Mouse (Mus musculus): ENCODE results near the gene Ikzf2.

Gene Ikzf2

DNA sequence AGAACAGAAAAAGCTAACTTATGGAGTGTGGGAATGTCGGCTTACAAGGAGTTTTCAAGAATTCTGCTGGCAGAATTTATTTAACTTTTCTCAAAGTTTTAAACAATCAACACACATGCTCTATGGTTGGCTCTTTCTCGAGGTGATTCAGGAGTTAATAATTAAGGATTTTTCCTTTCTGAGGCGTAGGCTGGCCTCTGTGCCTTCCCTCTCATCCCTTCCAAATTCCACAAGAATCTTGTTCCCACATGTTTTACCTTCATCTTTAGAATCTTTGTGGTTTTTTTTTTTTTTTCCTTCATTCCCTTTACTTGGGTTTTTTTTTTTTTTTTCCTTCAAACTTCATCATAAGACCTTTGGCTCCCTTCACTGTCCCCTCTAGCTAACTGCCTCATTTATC lies 178.8 kb downstream of the Ikzf2 start:
- DNase-seq (ENCODE audit: low spot score), result no peak

- DNase-seq (ENCODE audit: low spot score), result no peak
Observed at GRCm38 (mm10) chr1:69507513-69507912, 179.5 kb downstream of the Ikzf2 start.

DNA sequence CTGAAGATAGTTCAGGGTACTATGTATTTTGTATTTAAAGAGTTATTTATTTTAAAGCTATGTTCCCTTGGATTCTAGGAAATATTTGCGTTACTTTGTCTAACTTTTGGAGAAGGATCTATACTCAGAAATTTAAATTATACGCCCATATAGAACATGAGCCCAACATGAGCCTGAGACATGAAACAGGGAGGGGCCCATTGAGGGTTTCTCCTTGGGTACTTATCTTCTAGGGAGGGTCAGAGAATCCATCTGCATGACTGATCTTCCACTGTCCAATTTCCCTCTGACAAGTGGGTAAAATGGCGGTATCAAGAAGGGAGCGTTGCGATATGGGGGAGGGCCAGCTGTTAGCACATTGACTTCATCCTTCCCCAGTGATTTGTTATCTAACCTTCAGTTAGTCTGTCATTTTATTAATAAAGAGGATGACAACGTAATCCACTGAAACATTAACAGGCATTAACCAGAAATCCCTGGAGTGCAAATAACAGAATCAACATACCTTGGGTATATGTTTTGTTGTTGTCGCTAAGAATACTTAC lies 180.4 kb downstream of the Ikzf2 start:
- DNase-seq (ENCODE audit: low spot score), result no peak

GRCm38 (mm10) chr1:69506011-69506410 lies 181.0 kb downstream of the Ikzf2 start:
- DNase-seq (ENCODE audit: low spot score), result no peak

- no peak for DNase-seq (ENCODE audit: low spot score)
Observed at GRCm38 (mm10) chr1:69500388-69500787, 186.7 kb downstream of the Ikzf2 start.

- DNase-seq (ENCODE audit: low spot score), result no peak
Observed at GRCm38 (mm10) chr1:69499652-69500051, 187.4 kb downstream of the Ikzf2 start.

DNA sequence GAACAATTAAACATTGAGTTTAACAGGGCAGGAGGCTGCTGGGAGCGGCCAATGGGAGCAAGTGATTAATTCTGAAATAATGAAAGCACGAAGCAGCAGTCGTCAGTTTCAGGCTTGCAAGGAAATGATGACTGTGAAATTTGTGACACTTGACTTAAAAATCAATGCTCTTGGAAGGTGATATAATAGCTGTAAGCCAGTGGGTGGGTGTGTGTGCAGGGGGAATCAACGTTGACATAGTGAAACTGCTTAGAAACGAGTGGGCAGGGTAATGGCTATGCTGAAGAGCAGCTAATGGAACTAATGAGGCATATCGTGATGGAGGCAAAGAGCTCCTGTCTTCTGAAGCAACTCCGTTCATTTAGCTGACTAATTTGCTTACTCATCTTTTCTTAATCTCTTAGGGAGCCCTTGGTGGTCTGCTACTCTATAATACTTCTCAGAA lies 188.2 kb downstream of the Ikzf2 start:
- DNase-seq (ENCODE audit: low spot score), result no peak

DNA sequence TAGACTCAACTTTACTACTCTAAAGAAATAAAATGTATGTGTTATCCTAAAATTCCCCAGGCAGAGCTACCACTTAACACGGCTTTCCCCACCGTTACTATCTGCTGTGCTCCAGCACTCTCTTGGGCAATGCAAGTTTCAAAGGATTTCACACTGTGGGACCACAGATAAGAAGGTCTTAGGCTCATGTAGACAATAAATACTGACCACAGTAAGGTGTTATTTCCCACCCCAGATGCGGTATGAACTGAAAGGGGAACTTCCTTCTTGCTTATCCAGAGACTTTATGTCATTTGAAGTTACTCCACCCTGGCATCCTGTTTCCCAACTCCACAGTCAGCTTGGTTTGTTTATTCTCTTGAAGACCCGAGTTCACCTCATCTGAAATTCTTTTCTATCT lies 191.0 kb downstream of the Ikzf2 start:
- no peak for DNase-seq (ENCODE audit: low spot score)

DNA sequence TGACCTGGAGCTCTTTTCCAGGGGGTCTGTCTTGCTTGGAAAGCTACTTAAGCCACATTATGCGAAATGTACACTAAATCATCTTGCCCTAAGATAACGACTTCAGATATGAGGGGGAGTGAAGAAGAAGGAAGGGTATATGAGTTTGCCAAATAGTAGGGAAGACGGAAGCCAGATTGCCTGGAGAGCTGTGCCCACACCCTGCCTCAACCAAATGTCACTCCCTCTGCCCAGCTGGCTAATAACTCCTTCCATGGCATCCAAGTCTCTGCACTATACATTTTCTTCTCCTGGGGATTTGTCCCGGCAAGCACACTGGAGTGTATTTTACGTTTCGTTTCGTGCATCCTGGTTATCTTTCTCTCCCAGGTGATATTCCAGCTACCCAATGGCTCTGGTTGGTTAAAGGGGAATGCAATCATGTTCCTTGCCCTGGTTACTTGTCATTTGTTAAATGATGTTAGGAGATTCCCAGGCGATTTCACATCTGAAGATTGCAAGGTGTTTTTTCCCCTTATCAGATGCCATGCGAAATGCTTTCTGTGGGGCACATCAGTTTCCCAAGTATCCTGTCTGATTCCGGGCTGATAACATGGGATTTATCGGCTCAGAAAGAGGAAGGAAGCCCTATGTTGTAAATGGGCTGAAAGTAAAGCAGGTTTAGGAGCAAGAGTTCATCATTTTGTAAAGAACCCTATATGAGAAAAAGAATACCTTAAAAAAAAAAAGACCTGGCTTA lies 193.6 kb downstream of the Ikzf2 start:
- DNase-seq (ENCODE audit: low spot score), result no peak

- no peak for DNase-seq (ENCODE audit: low spot score)
Observed at GRCm38 (mm10) chr1:69492013-69492412, 195.0 kb downstream of the Ikzf2 start.

GRCm38 (mm10) chr1:69489026-69489425 lies 198.0 kb downstream of the Ikzf2 start:
- DNase-seq (ENCODE audit: low spot score), result no peak

GRCm38 (mm10) chr1:69488625-69489024 lies 198.4 kb downstream of the Ikzf2 start:
- no peak for DNase-seq (ENCODE audit: low spot score)
